Mouse (Mus musculus): ENCODE results near the gene Gipc2.

DNA sequence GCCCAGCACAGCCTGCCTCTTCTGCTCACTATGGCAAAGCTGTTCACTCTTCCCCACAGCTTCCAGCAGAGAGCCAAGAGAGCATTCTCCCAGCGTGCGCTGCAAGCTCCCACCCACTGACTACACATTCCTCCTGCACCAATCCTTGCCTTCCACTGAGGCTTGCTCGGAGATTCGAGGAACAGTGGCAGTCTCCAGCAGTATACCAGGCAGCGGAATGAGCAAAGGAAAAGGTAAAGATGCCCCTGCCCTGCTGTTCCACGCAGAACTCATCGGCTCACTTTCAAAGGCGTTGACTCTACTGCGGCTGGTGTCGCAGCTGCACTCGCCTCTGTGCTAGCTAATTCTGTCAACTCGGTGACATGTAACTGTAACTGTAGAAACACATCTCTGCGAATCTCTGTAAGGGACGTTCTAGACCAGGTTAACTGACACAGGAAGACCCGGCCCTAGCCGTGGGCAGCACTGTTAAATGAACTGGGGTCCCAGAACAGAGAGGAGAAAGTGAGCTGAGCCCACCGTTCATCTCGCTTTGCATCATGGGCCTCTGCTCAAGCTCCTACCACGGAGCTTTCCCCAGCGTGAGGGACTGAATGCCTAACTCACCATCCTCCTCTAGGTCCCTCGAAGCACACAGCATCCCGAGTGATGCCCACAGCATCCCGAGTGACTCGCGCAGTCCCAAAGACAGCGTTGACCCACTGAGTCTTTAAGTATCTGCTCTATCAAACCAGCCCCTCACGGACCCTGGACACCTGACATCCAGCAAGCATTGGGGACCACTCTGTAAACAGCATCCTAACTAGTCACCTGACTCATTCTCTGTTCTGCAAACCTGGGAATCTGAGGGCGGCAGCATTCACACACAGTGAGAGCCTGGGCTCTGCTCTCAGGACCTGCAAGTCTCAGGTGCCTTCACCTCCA is 59.5 kb downstream of the Gipc2 start:
- TF ChIP-seq POLR2A (IDR thresholded peaks at IDR 0.05; ENCODE audit: borderline replicate concordance, insufficient read depth, low read length) (no peak), CTCF (IDR thresholded peaks at IDR 0.05; ENCODE audit: borderline replicate concordance, insufficient read depth, low read depth, low read length) (no peak)

Measured in cerebellum, adult 2 months (tissue).